Mouse (Mus musculus) heart, postnatal 25 days (tissue): ENCODE results near the gene Fbxw2. TPM values are rescaled to one million over a fixed set of nuclear protein-coding genes. Genes with fewer than 3 reads are reported as not detected.
"Not testable (repeated sequence)": the region's sequence is repeated elsewhere in the genome, so short reads cannot be mapped to it uniquely, and the experiment has no call there.

ENCODE experiments used
- DNase-seq: peaks from one replicate; pipeline ENCODE4 v3.0.0; 2022; ENCODE audit warnings: low spot score
- intact Hi-C: fragments of 180-260 bp; cut with DNase I; formaldehyde crosslinking; loops from one replicate; pipeline ENCODE4 v1.15.1; 2025
- total RNA-seq, 2 experiments: library from RNA; stranded (reverse); gene quantifications; 2 replicates each; pipeline ENCODE4 v1.2.3; 2021

Gene Fbxw2
- total RNA-seq, 2 experiments from 2014 or later, result 41.9 to 45.2 TPM

DNA sequence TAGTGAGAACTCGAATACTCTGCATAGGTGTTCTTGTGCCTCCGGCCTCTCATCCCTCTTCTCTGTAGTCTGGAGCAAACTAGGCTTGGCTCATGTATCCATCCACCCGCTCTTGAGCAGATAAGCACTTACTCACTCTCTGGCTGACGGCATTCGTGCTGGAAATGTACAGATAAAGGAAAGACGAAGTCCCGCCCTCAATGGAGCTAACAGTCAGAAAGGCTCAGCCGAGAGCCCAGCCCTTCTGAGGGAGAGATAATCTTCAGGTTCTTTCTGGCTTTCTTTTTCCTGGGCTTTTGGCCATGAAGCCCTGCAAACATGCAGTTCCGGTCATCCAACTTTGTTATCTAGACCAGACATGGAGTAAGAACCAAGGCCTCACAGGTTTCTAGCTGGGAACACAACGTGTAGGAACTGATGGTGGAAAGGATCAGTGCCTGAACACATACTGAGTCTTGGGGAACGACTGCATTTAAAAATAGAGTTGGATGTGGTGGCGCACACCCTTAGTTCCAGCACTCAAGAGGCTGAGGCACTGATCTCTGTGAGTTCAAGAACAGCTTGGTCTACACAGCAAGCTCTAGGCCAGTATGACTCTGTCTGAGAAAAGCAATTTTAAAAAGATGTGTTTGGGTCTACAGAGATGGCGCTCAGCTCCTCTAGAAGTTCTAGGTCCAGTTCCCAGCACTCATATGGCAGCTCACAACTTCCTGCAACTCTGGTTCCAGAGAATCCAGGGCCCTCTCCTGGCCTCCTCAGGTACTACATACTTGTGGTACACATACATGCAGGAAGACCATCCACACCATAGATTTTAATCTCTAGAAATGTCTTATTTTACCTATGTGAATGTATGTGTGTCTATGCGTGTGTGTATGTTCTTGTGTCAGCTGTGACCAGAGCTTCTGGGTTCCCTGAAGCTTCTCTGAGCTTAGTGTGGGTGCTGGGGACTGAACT is 42.8 kb downstream of the Fbxw2 start:
- intact Hi-C loops, result loop anchor here (1.0 to 5.0 kb wide), 2 partner anchors 114 to 187 kb away; no protein-coding TSS in a partner anchor
- DNase-seq, result no peak

DNA sequence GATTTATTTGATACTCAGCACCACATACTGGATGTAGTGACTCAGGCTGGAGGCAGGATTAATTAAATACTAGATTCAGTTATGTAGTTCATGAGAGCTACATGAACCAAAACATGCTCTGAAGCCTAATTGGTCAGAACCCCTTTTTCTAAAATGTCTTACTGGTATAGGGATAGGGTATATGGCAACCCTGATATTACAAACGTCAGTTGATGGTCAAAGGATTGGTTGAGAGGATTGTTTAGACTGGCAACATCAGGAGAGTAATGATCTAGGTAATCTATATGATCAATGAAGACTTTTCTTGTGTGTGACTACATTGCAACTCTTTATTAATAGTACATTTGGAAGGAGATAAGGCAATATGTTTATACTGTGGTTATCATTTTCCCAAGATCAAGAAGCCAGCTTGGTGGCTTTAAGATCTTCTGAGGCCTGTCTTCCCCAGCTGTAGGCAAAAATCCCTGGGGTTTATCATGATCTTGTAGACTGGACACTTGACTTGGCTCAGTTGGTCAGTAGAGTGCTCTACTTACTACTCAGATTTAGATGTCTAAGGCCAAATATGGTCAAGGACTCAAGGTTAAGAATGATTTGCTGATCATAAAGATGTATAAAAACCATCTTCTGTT is 48.8 kb downstream of the Fbxw2 start:
- intact Hi-C loops, result loop anchor here (10.0 kb wide), 1 partner anchor 327 kb away; the partner anchor contains the start of genes AI182371 and Cntrl
- DNase-seq, result no peak

DNA sequence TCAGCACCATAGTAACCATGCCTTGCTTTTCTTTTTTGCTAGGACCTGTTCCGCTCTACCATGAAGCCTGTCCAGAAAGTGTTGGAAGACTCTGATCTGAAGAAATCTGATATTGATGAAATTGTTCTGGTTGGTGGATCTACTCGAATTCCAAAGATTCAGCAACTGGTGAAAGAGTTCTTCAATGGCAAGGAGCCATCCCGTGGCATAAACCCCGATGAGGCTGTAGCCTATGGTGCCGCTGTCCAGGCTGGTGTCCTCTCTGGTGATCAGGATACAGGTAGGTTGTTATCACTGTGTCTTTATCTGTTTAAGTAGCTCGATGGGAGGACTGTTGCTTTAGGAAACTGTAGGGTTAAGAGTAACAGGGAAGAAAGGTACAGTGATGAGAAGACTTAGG is 51.6 kb downstream of the Fbxw2 start:
- no peak for DNase-seq
- intact Hi-C loops, result loop anchor here (10.0 kb wide), 1 partner anchor 330 kb away; the partner anchor contains the start of genes AI182371 and Cntrl

DNA sequence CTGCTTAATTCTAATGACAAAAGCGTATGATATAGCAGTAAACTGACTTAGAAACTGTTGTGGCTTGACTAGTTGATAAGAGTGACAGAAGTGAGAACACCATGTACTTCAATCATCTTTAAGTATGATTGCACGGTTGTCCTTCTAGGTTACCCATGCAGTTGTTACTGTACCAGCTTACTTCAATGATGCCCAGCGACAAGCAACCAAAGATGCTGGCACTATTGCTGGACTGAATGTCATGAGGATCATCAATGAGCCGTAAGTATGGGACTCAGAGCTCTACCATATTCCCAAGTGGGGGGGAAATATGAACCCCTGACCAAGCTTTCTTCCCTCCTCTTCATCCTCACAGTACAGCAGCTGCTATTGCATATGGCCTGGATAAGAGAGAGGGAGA is 52.4 kb downstream of the Fbxw2 start:
- intact Hi-C loops, result loop anchor here (2.0 to 10.0 kb wide), 2 partner anchors 19 to 331 kb away; partner anchors contain the start of genes AI182371, Cntrl and Gapvd1
- no peak for DNase-seq

DNA sequence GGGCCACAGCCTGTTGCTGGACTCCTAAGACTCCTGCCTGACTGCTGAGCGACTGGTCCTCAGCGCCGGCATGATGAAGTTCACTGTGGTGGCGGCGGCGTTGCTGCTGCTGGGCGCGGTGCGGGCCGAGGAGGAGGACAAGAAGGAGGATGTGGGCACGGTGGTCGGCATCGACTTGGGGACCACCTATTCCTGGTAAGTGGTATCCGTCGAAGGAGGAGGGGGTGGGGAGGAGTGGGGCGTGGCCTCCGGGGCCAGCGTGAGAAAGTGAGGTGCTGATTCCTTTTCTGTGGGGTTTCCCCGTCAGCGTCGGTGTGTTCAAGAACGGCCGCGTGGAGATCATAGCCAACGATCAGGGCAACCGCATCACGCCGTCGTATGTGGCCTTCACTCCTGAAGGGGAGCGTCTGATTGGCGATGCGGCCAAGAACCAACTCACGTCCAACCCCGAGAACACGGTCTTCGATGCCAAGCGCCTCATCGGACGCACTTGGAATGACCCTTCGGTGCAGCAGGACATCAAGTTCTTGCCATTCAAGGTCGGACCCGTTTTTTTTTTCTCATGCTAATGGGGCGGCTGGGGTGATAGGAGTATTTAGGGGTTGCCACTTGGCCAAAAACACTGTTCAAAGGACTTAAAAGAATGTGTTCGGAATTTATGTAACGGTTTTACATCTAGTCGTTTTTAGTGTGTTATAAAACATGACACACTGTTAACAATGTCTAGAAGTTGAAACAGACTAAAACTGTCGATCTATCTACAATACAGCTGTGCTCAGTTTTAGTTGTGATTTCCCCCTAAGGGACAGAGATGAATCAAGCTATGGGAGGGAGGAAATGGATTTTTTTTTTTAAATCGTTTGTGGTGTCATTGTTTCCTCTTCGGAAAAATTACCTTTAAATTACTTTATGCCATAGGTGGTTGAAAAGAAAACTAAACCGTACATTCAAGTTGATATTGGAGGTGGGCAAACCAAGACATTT is 53.6 kb downstream of the Fbxw2 start:
- intact Hi-C loops, result loop anchor here (2.0 to 10.0 kb wide), 2 partner anchors 18 to 332 kb away; partner anchors contain the start of genes AI182371, Cntrl and Gapvd1
- DNase-seq, result no peak

DNA sequence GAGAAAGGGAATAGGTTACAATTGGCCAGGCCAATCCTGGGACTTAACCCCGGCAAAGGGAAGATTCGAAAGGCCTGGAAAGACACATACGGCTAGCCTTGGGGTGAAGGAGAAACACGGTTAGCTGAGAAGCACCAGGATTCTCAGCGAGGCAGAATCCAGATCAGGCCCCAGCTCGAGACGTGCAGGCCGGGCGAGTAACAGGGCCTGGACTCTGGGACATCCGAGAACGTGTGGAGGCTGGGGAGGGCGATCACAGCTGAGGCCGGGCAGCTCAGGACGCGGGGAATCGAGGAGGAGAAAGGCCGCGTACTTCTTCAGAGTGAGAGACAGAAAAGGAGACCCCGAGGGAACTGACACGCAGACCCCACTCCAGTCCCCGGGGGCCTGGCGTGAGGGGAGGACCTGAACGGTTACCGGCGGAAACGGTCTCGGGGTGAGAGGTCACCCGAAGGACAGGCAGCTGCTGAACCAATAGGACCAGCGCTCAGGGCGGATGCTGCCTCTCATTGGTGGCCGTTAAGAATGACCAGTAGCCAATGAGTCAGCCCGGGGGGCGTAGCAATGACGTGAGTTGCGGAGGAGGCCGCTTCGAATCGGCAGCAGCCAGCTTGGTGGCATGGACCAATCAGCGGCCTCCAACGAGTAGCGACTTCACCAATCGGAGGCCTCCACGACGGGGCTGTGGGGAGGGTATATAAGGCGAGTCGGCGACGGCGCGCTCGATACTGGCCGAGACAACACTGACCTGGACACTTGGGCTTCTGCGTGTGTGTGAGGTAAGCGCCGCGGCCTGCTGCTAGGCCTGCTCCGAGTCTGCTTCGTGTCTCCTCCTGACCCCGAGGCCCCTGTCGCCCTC is 54.5 kb downstream of the Fbxw2 start, which contains the start of gene Hspa5:
Gene Hspa5 (plus strand): TSS at position 603 of the 859 bp plus-strand sequence.
- peak; percentile 100 for DNase-seq
- intact Hi-C loops, result loop anchor here (2.0 to 10.0 kb wide), 2 partner anchors 17 to 333 kb away; partner anchors contain the start of genes AI182371, Cntrl and Gapvd1

DNA sequence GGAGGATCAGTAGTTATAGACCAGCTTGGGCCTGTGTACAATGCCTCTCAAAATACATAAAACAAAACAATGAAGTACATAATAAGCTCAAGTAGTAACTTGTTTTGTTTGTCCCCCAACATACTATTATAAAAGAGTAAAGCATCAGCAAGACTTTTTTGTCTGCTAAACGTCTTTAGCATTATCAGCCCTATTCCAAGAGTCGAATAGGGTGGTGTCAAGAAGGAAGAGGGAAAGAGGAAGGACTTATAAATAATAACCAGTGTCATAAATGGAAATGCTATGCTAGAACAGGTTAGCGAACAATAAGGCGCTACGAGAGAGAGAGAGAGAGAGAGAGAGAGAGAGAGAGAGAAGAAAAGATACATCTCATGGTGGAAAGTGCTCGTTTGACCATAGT is 55.2 kb downstream of the Fbxw2 start:
- intact Hi-C loops, result loop anchor here (10.0 kb wide), 1 partner anchor 334 kb away; the partner anchor contains the start of genes AI182371 and Cntrl

DNA sequence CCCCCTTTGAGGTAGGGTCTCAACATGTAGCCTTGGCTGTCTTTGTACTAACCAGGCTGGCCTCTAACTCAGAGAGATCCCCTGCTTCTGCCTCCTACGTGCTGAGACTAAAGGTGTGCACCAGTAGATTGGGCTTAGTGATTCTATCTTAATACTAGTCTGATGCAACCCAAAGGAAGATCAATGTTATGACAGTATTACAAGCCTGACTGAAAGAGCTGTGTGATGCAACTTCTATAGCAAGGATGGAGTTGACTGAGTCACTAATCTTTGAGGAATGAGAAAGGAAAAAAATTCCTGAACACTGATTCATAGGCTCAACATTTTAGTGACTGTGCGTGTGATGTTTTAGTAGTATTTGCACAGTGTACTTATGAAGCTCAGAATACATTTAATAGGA is 56.1 kb downstream of the Fbxw2 start:
- intact Hi-C loops, result loop anchor here (10.0 kb wide), 1 partner anchor 335 kb away; the partner anchor contains the start of genes AI182371 and Cntrl
- no peak for DNase-seq

More for the DNA sequence above, 55.2 kb downstream of the Fbxw2 start:
- no peak for DNase-seq

DNA sequence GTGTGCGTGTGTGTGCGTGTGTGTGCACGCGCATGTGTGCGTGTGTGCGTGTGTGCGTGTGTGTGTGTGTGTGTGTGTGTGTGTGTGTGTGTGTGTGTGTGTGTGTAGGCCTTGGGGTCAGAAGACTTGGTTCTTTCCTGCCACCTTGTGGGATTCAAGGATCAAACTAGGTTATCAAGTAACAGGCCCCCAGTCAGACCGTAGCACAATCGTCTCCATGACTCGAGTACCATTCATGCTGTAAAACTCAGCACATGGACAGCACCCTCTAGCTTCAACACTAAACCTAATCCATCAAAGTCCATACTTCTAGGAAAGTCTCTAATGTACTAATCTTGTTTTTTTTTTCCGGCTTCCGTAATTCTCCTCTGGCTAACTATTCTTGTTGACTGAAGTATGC is 61.3 kb downstream of the Fbxw2 start:
- no peak for DNase-seq
- intact Hi-C loops, result no loop called here

DNA sequence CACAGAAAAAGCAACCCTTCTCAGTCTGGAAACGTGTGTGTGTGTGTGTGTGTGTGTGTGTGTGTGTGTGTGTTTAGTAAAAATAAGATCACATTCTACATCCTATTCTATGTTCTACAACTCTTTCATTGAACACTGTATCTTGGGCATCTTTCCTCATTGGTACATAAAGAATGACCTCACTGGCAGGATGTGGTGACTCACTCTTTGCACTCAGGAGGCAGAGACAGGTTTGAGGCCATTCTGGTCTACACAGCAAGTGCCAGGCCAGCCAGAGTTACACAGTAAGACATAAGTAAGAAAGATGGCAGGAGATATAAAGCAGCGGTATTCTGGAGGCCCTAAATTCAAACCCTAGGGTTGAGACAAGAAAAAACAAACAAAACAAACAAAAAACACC is 63.2 kb downstream of the Fbxw2 start:
- DNase-seq, result no peak
- intact Hi-C loops, result no loop called here

DNA sequence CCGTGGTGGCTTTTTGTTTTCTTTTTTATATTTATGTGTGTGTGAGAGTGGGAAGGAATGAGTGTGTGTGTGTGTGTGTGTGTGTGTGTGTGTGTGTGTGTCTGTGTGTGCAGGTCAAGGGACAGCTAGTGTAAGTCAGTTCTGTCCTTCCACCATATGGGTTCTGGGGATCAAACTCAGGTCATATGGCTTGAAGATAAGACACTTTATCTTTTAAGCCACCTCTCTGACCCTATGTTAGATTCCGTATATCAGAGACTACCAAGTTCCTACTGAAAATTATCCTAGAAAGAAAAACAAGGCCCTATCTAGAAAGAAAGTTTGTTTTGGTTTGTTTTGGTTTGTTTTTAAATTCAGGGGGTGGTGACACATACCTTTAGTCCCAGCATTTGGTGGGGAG is 63.9 kb downstream of the Fbxw2 start:
- intact Hi-C loops, result no loop called here
- no peak for DNase-seq

DNA sequence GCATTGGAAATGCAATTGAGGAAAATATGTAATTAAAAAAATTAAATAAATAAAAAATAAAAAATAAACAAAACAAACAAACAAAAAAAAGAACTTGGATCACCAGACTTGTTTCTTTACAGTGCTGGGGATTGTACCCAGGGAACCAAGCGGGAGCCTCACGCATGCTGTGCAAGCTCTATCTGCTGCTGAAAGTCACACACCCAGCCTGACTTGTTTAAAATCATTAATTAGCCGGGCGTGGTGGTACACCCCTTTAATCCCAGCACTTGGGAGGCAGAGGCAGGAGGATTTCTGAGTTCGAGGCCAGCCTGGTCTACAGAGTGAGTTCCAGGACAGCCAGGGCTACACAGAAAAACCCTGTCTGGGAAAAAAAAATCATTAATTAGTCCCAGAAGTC is 64.8 kb downstream of the Fbxw2 start:
- intact Hi-C loops, DNase-seq: not testable (repeated sequence)

DNA sequence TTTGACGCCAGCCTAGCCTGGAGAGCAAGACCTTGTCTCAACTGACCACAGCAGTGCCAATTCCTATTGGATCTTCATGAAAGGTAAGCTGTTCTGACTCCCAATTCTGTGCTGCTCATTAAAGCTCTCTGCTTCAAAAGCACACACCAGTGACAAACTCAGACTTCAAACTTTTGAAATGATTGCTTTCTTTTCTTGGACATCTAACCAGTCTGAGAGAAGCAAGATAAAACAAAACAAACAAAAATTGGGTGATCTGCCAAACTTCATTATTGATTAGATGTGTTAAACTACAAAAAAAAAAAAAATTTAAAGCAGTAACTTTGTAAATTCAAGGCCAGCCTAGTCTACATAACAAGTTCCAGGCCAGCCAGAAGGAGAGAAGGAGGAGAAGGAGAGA is 68.8 kb downstream of the Fbxw2 start:
- intact Hi-C loops, result no loop called here
- no peak for DNase-seq

DNA sequence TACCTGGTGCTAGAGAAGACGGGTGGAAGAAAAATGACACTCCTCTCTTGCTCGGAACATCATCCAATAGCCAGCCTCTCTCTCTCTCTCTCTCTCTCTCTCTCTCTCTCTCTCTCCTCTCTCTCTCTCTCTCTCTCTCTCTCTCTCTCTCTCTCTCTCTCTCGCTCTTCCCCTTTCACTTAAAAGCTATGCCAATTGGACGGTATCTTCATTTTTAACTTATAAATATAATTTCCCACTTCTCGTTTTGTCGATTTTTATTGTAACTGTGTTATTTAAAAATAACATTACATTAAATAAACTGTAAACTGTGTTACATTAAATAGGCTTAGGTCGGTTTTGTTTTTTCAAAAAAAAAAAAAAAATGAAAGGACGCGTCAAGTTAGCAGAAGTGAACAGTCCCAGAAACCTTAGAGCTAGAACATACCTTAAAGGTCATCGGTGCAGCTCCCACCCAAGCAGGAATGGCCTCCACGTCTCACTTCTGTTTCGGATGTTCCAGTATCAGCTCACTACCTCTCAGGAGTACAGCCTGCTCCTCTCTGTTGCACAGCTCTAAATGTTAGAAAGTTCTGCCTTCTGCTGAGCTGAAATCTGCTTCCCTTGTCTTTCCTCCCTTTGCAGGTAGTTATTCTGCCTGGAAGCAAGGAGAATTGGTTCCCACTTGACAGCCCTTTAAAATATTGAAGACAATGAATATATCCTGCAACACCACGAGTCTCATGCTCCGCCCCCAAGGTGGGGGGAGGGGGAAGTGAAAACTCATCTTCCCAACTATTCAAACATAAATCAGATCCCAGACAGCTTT is 71.4 kb downstream of the Fbxw2 start, which contains the start of gene Gapvd1:
Gene Gapvd1 (minus strand): TSS at position 682 of the 808 bp plus-strand sequence.
- DNase-seq, result no peak
- intact Hi-C loops, result loop anchor here (2.0 kb wide), 1 partner anchor 18 kb away; no protein-coding TSS in a partner anchor
